Mouse (Mus musculus) spleen, adult 2 months (tissue): ENCODE measurements around the gene Crhr2.

Source experiments
- CTCF ChIP-seq: fragments of 200-500 bp; IDR thresholded peaks from 2 replicates; pipeline ENCODE4 v1.5.1; 2011; ENCODE audit warnings: mild to moderate bottlenecking, inconsistent platforms; ENCODE audit not compliant: insufficient read depth, insufficient read length, insufficient replicate concordance; ENCODE audit errors: extremely low read depth
- POLR2A ChIP-seq: fragments of 200-500 bp; IDR thresholded peaks from 2 replicates; pipeline ENCODE4 v1.6.1; 2011; ENCODE audit warnings: low read depth, low read length, inconsistent platforms

DNA sequence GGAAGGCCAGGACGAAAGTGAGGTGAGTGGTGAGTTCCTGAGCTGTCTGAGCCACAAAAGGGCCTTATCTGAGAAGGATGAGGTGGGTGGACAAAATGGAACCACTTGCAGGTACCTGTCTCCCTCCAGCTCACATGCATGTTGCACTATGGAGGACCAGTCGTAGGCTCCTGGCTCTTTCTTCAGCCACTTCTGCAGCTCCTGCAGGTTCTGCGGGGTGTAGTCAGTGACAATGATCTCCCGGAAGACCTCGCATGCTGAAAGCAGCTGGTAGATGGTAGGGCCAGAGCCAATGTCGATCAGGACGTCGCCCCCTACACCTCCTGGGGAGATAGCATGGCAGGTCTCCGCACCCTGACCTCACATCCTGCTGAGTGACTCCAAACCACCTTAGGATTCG lies 40.4 kb upstream of the Crhr2 start:
- TF ChIP-seq POLR2A (no peak), CTCF (no peak)
